13 mouse cellular contexts compared by ENCODE assay signal in the genomic region with DNA sequence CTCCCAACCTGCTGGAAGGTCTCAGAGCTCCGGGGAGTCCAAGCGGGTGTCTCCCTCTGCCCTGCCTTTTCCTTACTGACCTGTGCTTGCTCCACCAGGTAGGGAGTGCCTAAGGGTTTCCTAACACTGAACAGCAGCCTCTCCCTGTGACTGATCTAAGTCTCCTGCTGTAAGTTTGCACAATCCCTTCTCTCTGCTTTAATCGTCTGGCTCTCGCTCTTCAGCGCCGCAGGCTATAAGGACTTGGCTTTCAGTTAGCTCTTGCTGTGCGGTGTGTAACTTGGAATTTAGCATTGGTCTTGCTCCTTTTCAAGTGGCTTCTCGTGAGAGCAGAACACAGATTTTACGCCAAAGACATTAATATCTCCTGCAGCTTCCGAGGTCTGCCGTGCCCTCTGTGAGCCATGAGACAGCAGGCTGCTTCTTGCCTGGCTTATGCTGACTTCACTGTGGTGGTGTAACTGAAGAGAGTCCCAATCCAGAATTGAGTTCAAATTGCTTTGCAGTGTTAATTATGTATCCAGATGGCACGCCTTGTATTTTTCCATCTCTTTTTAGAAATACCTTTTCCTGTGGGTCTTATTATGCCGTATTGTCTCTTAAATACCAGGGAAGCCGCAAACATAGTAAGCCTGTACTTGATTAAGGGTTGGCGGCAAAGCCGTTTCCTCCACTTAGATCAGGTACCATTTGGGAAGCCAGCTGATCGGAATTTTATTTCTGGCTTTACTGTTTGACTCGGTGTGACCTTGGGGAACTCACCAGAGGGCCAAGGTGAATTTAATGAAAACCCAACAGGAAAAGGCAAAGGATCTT. TPM values are rescaled to one million over a fixed set of nuclear protein-coding genes. Genes with fewer than 3 reads are reported as not detected.
DNase-seq lines count a peak whose midpoint lies in the region; ATAC-seq lines count a peak whose summit lies in the region.
"Had no signal": no experiment of that assay in that cellular context is flagged by ENCODE, and none has a peak within 500 bp of the region (broad histone marks: within the 10 kb centered on the region; RNA-seq: fewer than 3 reads in every experiment).

No protein-coding gene starts in this region.

- DNase-seq in ZHBTc4 (ENCODE audit: low read depth, low spot score) = peak; percentile 13
- DNase-seq in cerebellum, adult 9-11 months = peak; percentile 28
- DNase-seq in natural killer cell, adult 2 months (ENCODE audit: low spot score in 2 of 2) = no peak
- no peak for DNase-seq in retina, postnatal 1 day
- no peak for DNase-seq in ovary, postnatal 14 days (ENCODE audit: low spot score)
- DNase-seq: adrenal gland, postnatal 10 days; embryo, embryonic 11 days; gastrocnemius, postnatal 25 days had no signal

- no peaks in the 10 kb centered on the region; the same call in none of the 2 replicates for H3K36me3 ChIP-seq in hindbrain, embryonic 15.5 days
- H3K36me3 ChIP-seq in hindbrain, embryonic 12.5 days = peaks cover 5% of the 10 kb centered on the region
- peaks cover 3% of the 10 kb centered on the region; the same call in 1 of the 2 replicates for H3K36me3 ChIP-seq in intestine, embryonic 16.5 days (ENCODE audit: control insufficient read depth, insufficient read depth, low read length)

- H3K4me3 ChIP-seq in hindbrain, embryonic 15.5 days = no peak overlapping the region
- no peak overlapping the region for H3K4me3 ChIP-seq in hindbrain, embryonic 12.5 days
- H3K4me3 ChIP-seq in intestine, embryonic 16.5 days (ENCODE audit: low read length) = no peak overlapping the region

- H3K4me2 ChIP-seq in hindbrain, embryonic 15.5 days = no peak overlapping the region
- H3K4me2 ChIP-seq in hindbrain, embryonic 12.5 days (replicated peaks) = no peak overlapping the region
- no peak overlapping the region for H3K4me2 ChIP-seq in intestine, embryonic 16.5 days (ENCODE audit: low read depth, low read length)

- H3K27me3 ChIP-seq in hindbrain, embryonic 15.5 days = no peaks in the 10 kb centered on the region
- no peaks in the 10 kb centered on the region for H3K27me3 ChIP-seq in hindbrain, embryonic 12.5 days
- H3K27me3 ChIP-seq in intestine, embryonic 16.5 days (replicated peaks; ENCODE audit: control insufficient read depth, insufficient read depth, low read length) = no peaks in the 10 kb centered on the region

- 0 out of 2 replicates have a peak, but pooled peaks have one; percentile 51 for ATAC-seq in hindbrain, embryonic 15.5 days (ENCODE audit: low FRiP score, low read depth)
- ATAC-seq in hindbrain, embryonic 12.5 days (ENCODE audit: low FRiP score) = no peak
- peak; percentile 43; the same call in 1 of the 2 replicates for ATAC-seq in intestine, embryonic 16.5 days
- ATAC-seq: inflammation-experienced regulatory T-cells, adult 6 months had no signal

- H3K27ac ChIP-seq in hindbrain, embryonic 15.5 days (replicated peaks) = peak overlapping the region; percentile 42
- no peak overlapping the region for H3K27ac ChIP-seq in hindbrain, embryonic 12.5 days
- H3K27ac ChIP-seq in intestine, embryonic 16.5 days (ENCODE audit: low read length) = no peak overlapping the region
- H3K27ac ChIP-seq: liver, embryonic 14.5 days had no signal

- 64% methylated on average over 18 of the region's 18 CpGs for WGBS in hindbrain, embryonic 15.5 days
- WGBS in hindbrain, embryonic 12.5 days = 74% methylated on average over 18 of the region's 18 CpGs
- 74% methylated on average over 18 of the region's 18 CpGs for WGBS in intestine, embryonic 16.5 days

- H3K4me1 ChIP-seq in hindbrain, embryonic 15.5 days (replicated peaks) = 0 out of 2 replicates have a peak, but pooled peaks cover 9% of the 10 kb centered on the region
- peaks cover 20% of the 10 kb centered on the region for H3K4me1 ChIP-seq in hindbrain, embryonic 12.5 days
- H3K4me1 ChIP-seq in intestine, embryonic 16.5 days (ENCODE audit: control insufficient read depth, insufficient read depth, low read length) = 0 out of 2 replicates have a peak, but pooled peaks cover 4% of the 10 kb centered on the region

- H3K9ac ChIP-seq in hindbrain, embryonic 15.5 days = no peak overlapping the region
- no peak overlapping the region for H3K9ac ChIP-seq in hindbrain, embryonic 12.5 days
- no peak overlapping the region for H3K9ac ChIP-seq in intestine, embryonic 16.5 days (ENCODE audit: low read depth, low read length)
- H3K9ac ChIP-seq: liver, embryonic 14.5 days had no signal

- H3K9me3 ChIP-seq in hindbrain, embryonic 15.5 days = no peaks in the 10 kb centered on the region
- no peaks in the 10 kb centered on the region for H3K9me3 ChIP-seq in hindbrain, embryonic 12.5 days (replicated peaks)
- H3K9me3 ChIP-seq in intestine, embryonic 16.5 days (ENCODE audit: control insufficient read depth, low read length) = no peaks in the 10 kb centered on the region

RNA-seq across cellular contexts. Expression of a gene that starts 50.4 kb away (rescaled TPM):
- 73.9 and 75.0 TPM in 2 replicates for polyA plus RNA-seq in hindbrain, embryonic 15.5 days (2015; fragmentation: Nextera tagmentation; extraction: Ambion mirVana)
- 58.8 and 64.7 TPM in 2 replicates for polyA plus RNA-seq in hindbrain, embryonic 12.5 days (2016; fragmentation: Nextera tagmentation; extraction: Ambion mirVana)
- polyA plus RNA-seq in intestine, embryonic 16.5 days (2015; fragmentation: Nextera tagmentation; extraction: Ambion mirVana) = 17.3 and 17.8 TPM in 2 replicates

Comparison
In these comparisons a context has a peak if more than half of its experiments do, and no peak if none do; other contexts are left out.
1. DNase-seq: peak in ZHBTc4 (single experiment) and cerebellum, adult 9-11 months (single experiment); none in natural killer cell, adult 2 months (0 of 2), retina, postnatal 1 day (single experiment) and ovary, postnatal 14 days (single experiment).